Comparison of ENCODE assay signal across 9 mouse cellular contexts in the genomic region with DNA sequence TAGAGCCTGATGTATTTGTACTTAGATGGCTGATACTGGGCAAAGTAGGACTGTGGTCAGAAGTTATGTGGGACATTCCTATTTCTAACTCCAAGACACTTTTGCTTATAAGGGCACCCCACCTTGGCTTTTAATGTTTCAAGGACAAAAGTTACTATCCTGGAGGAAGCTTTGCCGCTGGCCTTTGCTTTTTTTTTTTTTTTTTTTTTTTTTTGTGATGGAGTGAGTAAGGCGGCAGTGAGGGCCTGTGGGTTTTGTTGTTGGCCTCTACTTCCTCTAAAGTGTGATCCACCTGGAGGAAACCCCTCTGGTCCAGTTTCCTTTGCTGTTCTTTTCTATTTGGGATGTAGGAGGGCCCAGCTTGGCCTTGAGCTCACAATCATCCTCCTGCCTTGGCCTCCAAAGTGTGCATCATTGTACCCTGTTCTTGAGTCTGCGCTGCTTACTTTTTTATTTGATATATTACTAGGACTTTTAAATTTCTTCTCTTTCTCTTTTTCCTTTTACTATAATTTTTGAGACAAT. TPM values are rescaled to one million over a fixed set of nuclear protein-coding genes. Genes with fewer than 3 reads are reported as not detected.
A peak's percentile ranks its signal among the peaks of the same experiment; 100 is the strongest.
DNase-seq lines count a peak whose midpoint lies in the region; ATAC-seq and TF ChIP-seq lines count a peak whose summit lies in the region.
"Had no signal": no experiment of that assay in that cellular context is flagged by ENCODE, and none has a peak within 500 bp of the region (broad histone marks: within the 10 kb centered on the region; RNA-seq: fewer than 3 reads in every experiment).

No protein-coding gene starts in this region.

- no peak overlapping the region for H3K4me3 ChIP-seq in kidney, adult 2 months (ENCODE audit: insufficient read depth, low read depth, low read length)
- peak overlapping the region; percentile 80 for H3K4me3 ChIP-seq in embryonic facial prominence, embryonic 10.5 days
- H3K4me3 ChIP-seq in hindbrain, postnatal 0 days (ENCODE audit: low read length) = peak overlapping the region; percentile 98
- peak overlapping the region; percentile 97 for H3K4me3 ChIP-seq in midbrain, embryonic 16.5 days (ENCODE audit: low read depth, low read length)

- H3K36me3 ChIP-seq in kidney, adult 2 months (ENCODE audit: control insufficient read depth, insufficient read depth, low read length) = no peaks in the 10 kb centered on the region; the same call in 1 of the 2 replicates
- H3K36me3 ChIP-seq in embryonic facial prominence, embryonic 10.5 days (replicated peaks) = peaks cover 66% of the 10 kb centered on the region
- no peaks in the 10 kb centered on the region for H3K36me3 ChIP-seq in hindbrain, postnatal 0 days (ENCODE audit: insufficient read depth, low read length)
- no peaks in the 10 kb centered on the region; the same call in 1 of the 2 replicates for H3K36me3 ChIP-seq in midbrain, embryonic 16.5 days (ENCODE audit: control insufficient read depth, insufficient read depth, low read length)

- H3K9ac ChIP-seq in hindbrain, postnatal 0 days (replicated peaks; ENCODE audit: low read length) = peak overlapping the region; percentile 99
- H3K9ac ChIP-seq in midbrain, embryonic 16.5 days (ENCODE audit: low read depth, low read length) = peak overlapping the region; percentile 92

- no peak for DNase-seq in kidney, adult 2 months
- DNase-seq in kidney, postnatal 10 days = no peak
- no peak for DNase-seq in embryonic facial prominence, embryonic 10.5 days (ENCODE audit: low spot score)
- DNase-seq in hindbrain, postnatal 0 days (ENCODE audit: low spot score) = no peak
- no peak for DNase-seq in gastrocnemius, postnatal 36 days
- DNase-seq in adrenal gland, postnatal 36 days = no peak
- no peak for DNase-seq in urinary bladder, postnatal 25 days (ENCODE audit: low spot score)

- 52% methylated on average over 3 of the region's 3 CpGs for WGBS in kidney, adult 2 months
- WGBS in embryonic facial prominence, embryonic 10.5 days = 94% methylated on average over 3 of the region's 3 CpGs
- 72% methylated on average over 3 of the region's 3 CpGs for WGBS in hindbrain, postnatal 0 days
- 83% methylated on average over 3 of the region's 3 CpGs for WGBS in midbrain, embryonic 16.5 days

- H3K9me3 ChIP-seq in embryonic facial prominence, embryonic 10.5 days = no peaks in the 10 kb centered on the region
- no peaks in the 10 kb centered on the region for H3K9me3 ChIP-seq in hindbrain, postnatal 0 days (ENCODE audit: low read length)
- H3K9me3 ChIP-seq in midbrain, embryonic 16.5 days (replicated peaks; ENCODE audit: control insufficient read depth, low read length, poor library complexity, severe bottlenecking) = no peaks in the 10 kb centered on the region

- H3K4me1 ChIP-seq in kidney, adult 2 months (ENCODE audit: control insufficient read depth, insufficient read depth, low read length) = peaks cover 6% of the 10 kb centered on the region; the same call in 1 of the 2 replicates
- H3K4me1 ChIP-seq in embryonic facial prominence, embryonic 10.5 days = peaks cover 24% of the 10 kb centered on the region
- no peaks in the 10 kb centered on the region for H3K4me1 ChIP-seq in hindbrain, postnatal 0 days (ENCODE audit: insufficient read depth, low read length)
- peaks cover 17% of the 10 kb centered on the region for H3K4me1 ChIP-seq in midbrain, embryonic 16.5 days (ENCODE audit: control insufficient read depth, insufficient read depth, low read length)

- no peaks in the 10 kb centered on the region for H3K27me3 ChIP-seq in kidney, adult 2 months (replicated peaks; ENCODE audit: control insufficient read depth, insufficient read depth, low read length)
- H3K27me3 ChIP-seq in embryonic facial prominence, embryonic 10.5 days (replicated peaks; ENCODE audit: low read depth, poor library complexity, severe bottlenecking) = no peaks in the 10 kb centered on the region
- H3K27me3 ChIP-seq in hindbrain, postnatal 0 days (ENCODE audit: insufficient read depth, low read length) = no peaks in the 10 kb centered on the region
- H3K27me3 ChIP-seq in midbrain, embryonic 16.5 days (ENCODE audit: control insufficient read depth, insufficient read depth, low read depth, low read length) = no peaks in the 10 kb centered on the region

- ATAC-seq in hindbrain, postnatal 0 days = no peak
- ATAC-seq in midbrain, embryonic 16.5 days = no peak

- H3K27ac ChIP-seq in kidney, adult 2 months (ENCODE audit: insufficient read depth, low read depth, low read length) = peak overlapping the region; percentile 98
- H3K27ac ChIP-seq in embryonic facial prominence, embryonic 10.5 days (replicated peaks) = peak overlapping the region; percentile 95; the same call in 1 of the 2 replicates
- H3K27ac ChIP-seq in hindbrain, postnatal 0 days = peak overlapping the region; percentile 96
- H3K27ac ChIP-seq in midbrain, embryonic 16.5 days (ENCODE audit: low read length) = peak overlapping the region; percentile 99

- no peak for TF ChIP-seq POLR2A in kidney, adult 2 months (IDR thresholded peaks at IDR 0.05; ENCODE audit: low read depth, low read length)

- intact Hi-C loops in gastrocnemius, postnatal 36 days (cut with DNase I) = loop anchor here (5.0 kb wide), 1 partner anchor 52 kb away; the partner anchor contains the start of gene Flot2

- H3K4me2 ChIP-seq in hindbrain, postnatal 0 days (ENCODE audit: low read depth, low read length) = peak overlapping the region; percentile 93
- peak overlapping the region; percentile 80 for H3K4me2 ChIP-seq in midbrain, embryonic 16.5 days (ENCODE audit: low read length)

- TF ChIP-seq CTCF in kidney, adult 2 months (conservative IDR thresholded peaks at IDR 0.05; ENCODE audit: insufficient read depth, insufficient read length, low read depth, low read length) = no peak
- no peak for TF ChIP-seq CTCF in hindbrain, postnatal 0 days (IDR thresholded peaks at IDR 0.05; ENCODE audit: low read depth)

RNA-seq across cellular contexts. Expression of gene Phf12, which starts 3.0 kb away (rescaled TPM):
- 33.0 and 35.7 TPM in 2 replicates for polyA plus RNA-seq in kidney, adult 2 months (2012; rRNA removed)
- polyA plus RNA-seq in embryonic facial prominence, embryonic 10.5 days (2016; fragmentation: Nextera tagmentation; extraction: Ambion mirVana) = 20.5 and 21.6 TPM in 2 replicates
- total RNA-seq in hindbrain, postnatal 0 days (2014; rRNA removed) = 31.9 and 34.9 TPM in 2 replicates
- polyA plus RNA-seq in hindbrain, postnatal 0 days (2015; fragmentation: Nextera tagmentation; extraction: Ambion mirVana) = 8.3 and 8.7 TPM in 2 replicates
- 11.8 and 17.8 TPM in 2 replicates for polyA plus RNA-seq in midbrain, embryonic 16.5 days (2015; fragmentation: Nextera tagmentation; extraction: Ambion mirVana)
- 10 to 100 TPM; 10.7 to 14.1 TPM for total RNA-seq in gastrocnemius, postnatal 36 days (2021)
- total RNA-seq in adrenal gland, postnatal 36 days (2021) = 10 to 100 TPM; 46.6 to 50.8 TPM

RNA-seq across cellular contexts. Expression of gene Dhrs13, which starts 46.5 kb away (rescaled TPM):
- polyA plus RNA-seq in kidney, adult 2 months (2012; rRNA removed) = 7.1 and 9.3 TPM in 2 replicates
- 12.8 and 13.2 TPM in 2 replicates for polyA plus RNA-seq in embryonic facial prominence, embryonic 10.5 days (2016; fragmentation: Nextera tagmentation; extraction: Ambion mirVana)
- 63.8 and 69.6 TPM in 2 replicates for total RNA-seq in hindbrain, postnatal 0 days (2014; rRNA removed)
- 48.2 and 52.8 TPM in 2 replicates for polyA plus RNA-seq in hindbrain, postnatal 0 days (2015; fragmentation: Nextera tagmentation; extraction: Ambion mirVana)
- 50.5 and 53.3 TPM in 2 replicates for polyA plus RNA-seq in midbrain, embryonic 16.5 days (2015; fragmentation: Nextera tagmentation; extraction: Ambion mirVana)
- total RNA-seq in gastrocnemius, postnatal 36 days (2021) = 1 to 10 TPM in 1 of 2 experiments, under 1 TPM in 1; 0.94 to 1.9 TPM
- 10 to 100 TPM; 12.1 to 15.2 TPM for total RNA-seq in adrenal gland, postnatal 36 days (2021)

RNA-seq across cellular contexts. Expression of gene Flot2, which starts 52.1 kb away (rescaled TPM):
- 95.0 and 96.9 TPM in 2 replicates for polyA plus RNA-seq in kidney, adult 2 months (2012; rRNA removed)
- 57.8 and 60.9 TPM in 2 replicates for polyA plus RNA-seq in embryonic facial prominence, embryonic 10.5 days (2016; fragmentation: Nextera tagmentation; extraction: Ambion mirVana)
- 107 and 108 TPM in 2 replicates for total RNA-seq in hindbrain, postnatal 0 days (2014; rRNA removed)
- 121 and 123 TPM in 2 replicates for polyA plus RNA-seq in hindbrain, postnatal 0 days (2015; fragmentation: Nextera tagmentation; extraction: Ambion mirVana)
- 71.7 and 83.4 TPM in 2 replicates for polyA plus RNA-seq in midbrain, embryonic 16.5 days (2015; fragmentation: Nextera tagmentation; extraction: Ambion mirVana)
- total RNA-seq in gastrocnemius, postnatal 36 days (2021) = 10 to 100 TPM; 51.7 to 55.6 TPM
- total RNA-seq in adrenal gland, postnatal 36 days (2021) = 10 to 100 TPM; 71.4 to 98.4 TPM

RNA-seq across cellular contexts. Expression of gene Sez6, which starts 55.0 kb away (rescaled TPM):
- 0.12 and 0.27 TPM in 2 replicates for polyA plus RNA-seq in kidney, adult 2 months (2012; rRNA removed)
- polyA plus RNA-seq in embryonic facial prominence, embryonic 10.5 days (2016; fragmentation: Nextera tagmentation; extraction: Ambion mirVana) = 2.3 and 2.5 TPM in 2 replicates
- 175 and 177 TPM in 2 replicates for total RNA-seq in hindbrain, postnatal 0 days (2014; rRNA removed)
- polyA plus RNA-seq in hindbrain, postnatal 0 days (2015; fragmentation: Nextera tagmentation; extraction: Ambion mirVana) = 113 and 127 TPM in 2 replicates
- polyA plus RNA-seq in midbrain, embryonic 16.5 days (2015; fragmentation: Nextera tagmentation; extraction: Ambion mirVana) = 140 and 146 TPM in 2 replicates
- total RNA-seq in gastrocnemius, postnatal 36 days (2021) = under 1 TPM in 1 of 2 experiments, not detected in 1; 0.10 TPM
- total RNA-seq in adrenal gland, postnatal 36 days (2021) = 1 to 10 TPM; 1.7 to 1.9 TPM
- total RNA-seq: common myeloid progenitor, adult 5-6 weeks had no signal
